ENCODE assay signal across 8 mouse cellular contexts in the genomic region with DNA sequence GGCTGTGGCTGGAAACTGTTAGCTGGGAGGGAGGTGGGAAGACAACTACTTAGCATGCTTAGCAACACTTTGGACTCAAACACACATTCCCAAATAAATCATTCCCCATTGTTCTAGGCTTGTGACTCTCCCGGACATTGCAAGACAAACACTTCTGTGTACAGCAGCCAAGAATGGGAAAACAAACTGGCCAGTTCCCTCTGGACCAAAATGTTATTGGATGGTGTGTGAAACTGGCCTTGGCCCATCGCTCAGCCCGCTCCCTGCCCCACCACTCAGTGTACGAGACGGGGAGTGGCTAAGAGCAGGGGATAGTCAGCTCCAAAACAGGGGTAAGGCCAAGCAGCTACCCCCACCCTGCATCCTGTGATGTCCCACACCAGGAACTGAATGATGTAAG. TPM values are rescaled to one million over a fixed set of nuclear protein-coding genes. Genes with fewer than 3 reads are reported as not detected.
DNase-seq lines count a peak whose midpoint lies in the region; ATAC-seq lines count a peak whose summit lies in the region.
"Had no signal": no experiment of that assay in that cellular context is flagged by ENCODE, and none has a peak within 500 bp of the region (broad histone marks: within the 10 kb centered on the region; RNA-seq: fewer than 3 reads in every experiment).

No protein-coding gene starts in this region.

- peak; percentile 57 for DNase-seq in ovary, adult 18-20 months (ENCODE audit: low spot score)
- DNase-seq in ovary, postnatal 10 days (ENCODE audit: low spot score), result no peak
- peak; percentile 9 to 23 for DNase-seq in left cerebral cortex, adult 18-20 months (ENCODE audit: low spot score in 2 of 2)
- no peak for DNase-seq in liver

- H3K9me3 ChIP-seq in embryonic facial prominence, embryonic 15.5 days (replicated peaks), result no peaks in the 10 kb centered on the region; the same call in 1 of the 2 replicates
- no peaks in the 10 kb centered on the region; the same call in 1 of the 2 replicates for H3K9me3 ChIP-seq in hindbrain, embryonic 16.5 days (ENCODE audit: control insufficient read depth, low read length)
- no peaks in the 10 kb centered on the region for H3K9me3 ChIP-seq in stomach, embryonic 15.5 days
- H3K9me3 ChIP-seq: midbrain, embryonic 12.5 days had no signal

- WGBS in embryonic facial prominence, embryonic 15.5 days, result 53% methylated on average over 5 of the region's 5 CpGs
- WGBS in hindbrain, embryonic 16.5 days, result 42% methylated on average over 5 of the region's 5 CpGs
- WGBS in stomach, embryonic 15.5 days, result 50% methylated on average over 5 of the region's 5 CpGs

- no peaks in the 10 kb centered on the region for H3K36me3 ChIP-seq in embryonic facial prominence, embryonic 15.5 days
- no peaks in the 10 kb centered on the region for H3K36me3 ChIP-seq in hindbrain, embryonic 16.5 days (ENCODE audit: control insufficient read depth, insufficient read depth, low read length)
- H3K36me3 ChIP-seq in stomach, embryonic 15.5 days, result no peaks in the 10 kb centered on the region
- H3K36me3 ChIP-seq: midbrain, embryonic 12.5 days had no signal

- H3K4me1 ChIP-seq in embryonic facial prominence, embryonic 15.5 days, result peaks cover 11% of the 10 kb centered on the region; the same call in 1 of the 2 replicates
- peaks cover 3% of the 10 kb centered on the region; the same call in 1 of the 2 replicates for H3K4me1 ChIP-seq in hindbrain, embryonic 16.5 days (ENCODE audit: control insufficient read depth, insufficient read depth, low read depth, low read length)
- H3K4me1 ChIP-seq in stomach, embryonic 15.5 days, result no peaks in the 10 kb centered on the region

- peak overlapping the region; percentile 48; the same call in 1 of the 2 replicates for H3K27ac ChIP-seq in embryonic facial prominence, embryonic 15.5 days (replicated peaks)
- H3K27ac ChIP-seq in hindbrain, embryonic 16.5 days (ENCODE audit: low read depth, low read length), result 0 out of 2 replicates have a peak overlapping the region, but pooled peaks have one; percentile 41
- peak overlapping the region; percentile 31; the same call in 1 of the 2 replicates for H3K27ac ChIP-seq in stomach, embryonic 15.5 days
- H3K27ac ChIP-seq: midbrain, embryonic 12.5 days had no signal

- H3K4me2 ChIP-seq in embryonic facial prominence, embryonic 15.5 days (replicated peaks), result no peak overlapping the region
- no peak overlapping the region for H3K4me2 ChIP-seq in hindbrain, embryonic 16.5 days (ENCODE audit: low read length)
- H3K4me2 ChIP-seq in stomach, embryonic 15.5 days, result no peak overlapping the region
- H3K4me2 ChIP-seq: midbrain, embryonic 12.5 days had no signal

- H3K9ac ChIP-seq in embryonic facial prominence, embryonic 15.5 days, result no peak overlapping the region
- no peak overlapping the region for H3K9ac ChIP-seq in hindbrain, embryonic 16.5 days (ENCODE audit: low read depth, low read length)
- H3K9ac ChIP-seq in stomach, embryonic 15.5 days, result no peak overlapping the region
- H3K9ac ChIP-seq: midbrain, embryonic 12.5 days had no signal

- no peaks in the 10 kb centered on the region for H3K27me3 ChIP-seq in embryonic facial prominence, embryonic 15.5 days
- no peaks in the 10 kb centered on the region for H3K27me3 ChIP-seq in hindbrain, embryonic 16.5 days (replicated peaks; ENCODE audit: control insufficient read depth, insufficient read depth, low read length)
- H3K27me3 ChIP-seq in stomach, embryonic 15.5 days (replicated peaks), result no peaks in the 10 kb centered on the region
- H3K27me3 ChIP-seq: midbrain, embryonic 12.5 days had no signal

- no peak for ATAC-seq in embryonic facial prominence, embryonic 15.5 days (ENCODE audit: insufficient number of reproducible peaks, low FRiP score, low TSS enrichment, low read depth)
- ATAC-seq in hindbrain, embryonic 16.5 days, result peak; percentile 95
- ATAC-seq in stomach, embryonic 15.5 days (ENCODE audit: insufficient read depth, low FRiP score, low read depth), result peak; percentile 60; the same call in 1 of the 2 replicates

- no peak overlapping the region for H3K4me3 ChIP-seq in embryonic facial prominence, embryonic 15.5 days (replicated peaks)
- H3K4me3 ChIP-seq in hindbrain, embryonic 16.5 days (ENCODE audit: low read length), result no peak overlapping the region
- H3K4me3 ChIP-seq in stomach, embryonic 15.5 days (replicated peaks), result no peak overlapping the region
- H3K4me3 ChIP-seq: midbrain, embryonic 12.5 days had no signal

RNA-seq across cellular contexts. Expression of a gene that starts 36.2 kb away (rescaled TPM):
- 2.6 and 2.8 TPM in 2 replicates for polyA plus RNA-seq in embryonic facial prominence, embryonic 15.5 days (2015; fragmentation: Nextera tagmentation; extraction: Ambion mirVana)
- 2.3 and 2.5 TPM in 2 replicates for polyA plus RNA-seq in hindbrain, embryonic 16.5 days (2015; fragmentation: Nextera tagmentation; extraction: Ambion mirVana)
- total RNA-seq in left cerebral cortex, adult 18-20 months (2021), result under 1 TPM; 0.58 to 0.96 TPM
- polyA plus RNA-seq in stomach, embryonic 15.5 days (2015; fragmentation: Nextera tagmentation; extraction: Ambion mirVana), result 3.5 TPM in 2 replicates

Comparison
In these comparisons a context has a peak if more than half of its experiments do, and no peak if none do; other contexts are left out.
1. DNase-seq: peak in ovary, adult 18-20 months (single experiment) and left cerebral cortex, adult 18-20 months (2 of 2); none in ovary, postnatal 10 days (single experiment) and liver (single experiment).
2. Peak in every context shown above with its lines, with median percentiles within 50 percentile points of each other: H3K27ac ChIP-seq.